Mouse (Mus musculus) gastrocnemius, adult 2 months (tissue): ENCODE measurements around the gene Tle2. TPM values are rescaled to one million over a fixed set of nuclear protein-coding genes. Genes with fewer than 3 reads are reported as not detected.

Source experiments
- DNase-seq: peaks from one replicate; pipeline ENCODE4 v3.0.0; 2022
- H3K27ac ChIP-seq: fragments of 200-600 bp; 2 replicates; pipeline ENCODE4 v1.8.1; 2022; ENCODE audit warnings: mild to moderate bottlenecking
- H3K4me3 ChIP-seq: fragments of 200-600 bp; 2 replicates; pipeline ENCODE4 v1.8.1; 2022; ENCODE audit warnings: mild to moderate bottlenecking, moderate library complexity
- CTCF ChIP-seq: fragments of 200-600 bp; IDR thresholded peaks from 2 replicates; pipeline ENCODE4 v1.8.1; 2022; ENCODE audit warnings: antibody characterized with exemption, mild to moderate bottlenecking, moderate library complexity
- intact Hi-C: fragments of 180-260 bp; cut with DNase I; formaldehyde crosslinking; loops from one replicate; pipeline ENCODE4 v1.15.1; 2025
- total RNA-seq, 2 experiments: library from RNA; stranded (reverse); gene quantifications; 2 replicates each; pipeline ENCODE4 v1.2.3; 2021

Tle2 gene
- total RNA-seq, 2 experiments from 2014 or later = 5.6 to 7.3 TPM

DNA sequence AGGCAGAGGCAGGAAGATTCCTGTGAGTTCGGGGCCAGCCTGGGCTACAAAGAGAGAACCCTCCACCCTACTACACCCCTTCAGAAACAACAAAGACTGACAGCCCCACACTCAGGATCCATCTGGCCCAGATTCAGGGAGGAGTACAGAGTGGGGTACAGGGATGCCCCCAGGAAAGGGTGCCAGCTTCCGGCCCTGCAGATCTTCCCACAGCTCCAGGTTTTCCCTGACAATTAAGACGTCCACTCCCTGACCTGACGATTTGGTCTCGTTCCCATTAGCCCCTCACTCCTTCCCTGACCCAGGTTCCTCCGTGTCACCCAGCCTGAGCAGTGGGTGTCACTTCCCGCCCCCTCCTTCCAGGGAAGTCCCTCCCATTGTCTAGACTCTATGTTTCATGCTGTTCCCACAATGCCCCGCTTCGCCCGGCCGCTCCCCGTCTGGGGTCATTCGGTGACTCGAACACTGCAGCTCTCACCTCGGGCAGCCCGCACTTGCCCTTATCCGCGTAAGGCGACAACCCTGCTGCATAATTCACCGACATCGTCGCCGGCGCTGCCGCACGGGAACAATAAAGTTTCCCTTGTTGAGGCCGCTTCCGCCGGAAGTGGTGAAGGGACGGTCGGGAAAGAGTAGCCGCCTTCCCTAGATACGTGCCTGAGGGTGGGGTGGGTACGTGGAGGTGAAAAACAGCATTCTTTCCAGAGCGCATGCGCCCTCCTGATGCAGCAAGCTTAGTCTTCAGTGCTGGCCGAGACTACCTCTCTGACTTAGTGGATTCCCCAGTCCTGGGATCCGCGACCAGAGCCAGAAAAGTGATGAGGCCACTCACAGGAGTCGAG, 52.9 kb downstream of the Tle2 start, which contains the start of gene Sirt6:
Gene Sirt6 (minus strand): TSS at position 804 of the 842 bp plus-strand sequence.
- DNase-seq = peak; percentile 95
- Histone ChIP-seq H3K27ac (peak within 1 kb of the TSS; percentile 89), H3K4me3 (peak within 1 kb of the TSS; percentile 88)
- intact Hi-C loops = loop anchor here (2.0 kb wide), 1 partner anchor 20 kb away; the partner anchor contains the start of gene BC025920
- no peak for TF ChIP-seq CTCF

DNA sequence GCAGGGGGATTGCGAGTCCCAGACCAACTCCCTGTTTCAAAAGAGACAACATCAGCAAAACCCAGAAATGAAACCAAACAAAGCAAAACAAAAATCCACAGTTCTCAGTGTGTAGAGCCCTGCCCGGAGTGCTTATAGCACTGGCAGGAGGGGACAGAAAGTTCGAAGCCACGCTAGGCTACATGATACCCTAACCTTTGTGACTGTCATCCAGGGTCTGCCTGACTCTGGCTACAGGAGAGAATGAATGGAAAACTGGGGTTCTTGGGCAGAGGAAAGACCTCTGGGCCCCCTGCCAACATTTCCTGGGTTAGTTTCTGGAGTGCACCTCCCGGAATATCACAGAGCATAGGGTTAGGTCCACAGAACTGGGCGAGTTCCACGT, 53.5 kb downstream of the Tle2 start:
- TF ChIP-seq CTCF = no peak
- H3K4me3 ChIP-seq = peak overlapping the region; percentile 88
- DNase-seq = peak; percentile 56
- peak overlapping the region; percentile 89 for H3K27ac ChIP-seq
- intact Hi-C loops = loop anchor here (2.0 kb wide), 1 partner anchor 21 kb away; the partner anchor contains the start of gene BC025920

DNA sequence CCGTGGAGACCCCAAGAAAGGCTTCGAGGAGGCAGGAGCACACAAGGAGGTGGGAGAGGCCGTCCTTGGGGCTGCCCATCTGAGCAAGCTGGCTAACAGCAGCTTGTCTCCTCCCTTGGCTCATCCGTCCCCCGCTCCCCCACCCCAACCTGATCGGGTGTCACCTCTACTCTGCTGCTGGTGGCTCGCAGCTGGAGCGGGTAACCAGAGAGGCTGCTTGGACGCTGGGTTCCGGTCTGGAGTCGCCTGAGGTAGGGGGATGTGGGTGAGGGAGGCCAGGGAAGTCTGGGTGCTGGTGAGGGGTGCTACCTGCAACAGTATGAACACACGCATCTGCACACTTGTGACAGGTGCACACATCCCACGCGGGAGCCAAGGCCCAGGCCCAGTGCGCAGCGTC, 54.0 kb downstream of the Tle2 start, which contains the start of gene Ankrd24:
Gene Ankrd24 (plus strand): TSS at position 151 of the 400 bp plus-strand sequence.
- TF ChIP-seq CTCF = no peak
- intact Hi-C loops = no loop called here
- Histone ChIP-seq H3K27ac (peak within 1 kb of the TSS; percentile 89), H3K4me3 (peak within 1 kb of the TSS; percentile 88)
- DNase-seq = peak; percentile 55

GRCm38 (mm10) chr10:81633253-81634099, 59.1 kb downstream of the Tle2 start:
- peak overlapping the region; percentile 59 for H3K27ac ChIP-seq

DNA sequence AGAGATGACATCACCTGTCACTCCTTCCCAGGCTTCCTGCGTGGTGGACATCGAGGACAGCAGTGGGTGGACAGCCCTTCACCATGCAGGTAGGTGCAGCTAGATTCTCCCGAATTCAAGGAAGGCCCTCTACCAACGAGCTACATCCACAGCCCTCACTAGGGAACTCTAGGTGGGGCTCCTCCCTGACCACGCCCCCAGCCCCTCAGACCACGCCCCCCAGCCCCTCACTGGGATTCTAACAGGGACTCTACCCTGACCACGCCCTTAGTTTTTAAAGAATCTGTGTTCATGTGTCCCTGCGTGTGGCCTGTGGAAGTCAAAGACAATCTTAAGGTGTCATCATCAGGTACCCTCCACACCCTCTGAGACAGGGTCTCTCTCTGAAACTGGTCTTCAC, 62.0 kb downstream of the Tle2 start:
- TF ChIP-seq CTCF = no peak
- Histone ChIP-seq H3K27ac (no peak overlapping the region), H3K4me3 (no peak overlapping the region)
- no peak for DNase-seq
- intact Hi-C loops = no loop called here

More at GRCm38 (mm10) chr10:81633253-81634099, 59.1 kb downstream of the Tle2 start:
- intact Hi-C loops = no loop called here
- DNase-seq = peak; percentile 84
- peak overlapping the region; percentile 73 for H3K4me3 ChIP-seq
- no peak for TF ChIP-seq CTCF

GRCm38 (mm10) chr10:81638101-81638500, 63.7 kb downstream of the Tle2 start:
- no peak for DNase-seq
- intact Hi-C loops = no loop called here
- Histone ChIP-seq H3K27ac (no peak overlapping the region), H3K4me3 (no peak overlapping the region)
- TF ChIP-seq CTCF = no peak

Other genes with a start within 250 kb of the Tle2 start
- under 1 TPM; 0.43 to 0.75 TPM for gene Tbxa2r, start 245.8 kb upstream of the Tle2 start, total RNA-seq
- gene Gipc3, start 231.3 kb upstream of the Tle2 start, total RNA-seq = 1 to 10 TPM in 1 of 2 experiments, under 1 TPM in 1; 0.69 to 1.3 TPM
- gene Hmg20b, start 224.1 kb upstream of the Tle2 start, total RNA-seq = 10 to 100 TPM; 22.9 to 28.2 TPM
- gene Mfsd12, start 217.1 kb upstream of the Tle2 start, total RNA-seq = 1 to 10 TPM; 2.2 to 3.3 TPM
- gene 4930404N11Rik, start 208.7 kb upstream of the Tle2 start, total RNA-seq = 1 to 10 TPM in 1 of 2 experiments, under 1 TPM in 1; 0.89 to 1.2 TPM
- gene Fzr1, start 196.0 kb upstream of the Tle2 start, total RNA-seq = 10 to 100 TPM; 14.0 to 18.8 TPM
- gene Dohh, start 190.1 kb upstream of the Tle2 start, total RNA-seq = 10 to 100 TPM; 38.1 to 39.8 TPM
- 1 to 10 TPM in 1 of 2 experiments, under 1 TPM in 1; 0.87 to 2.8 TPM for gene Gm48551, start 190.1 kb upstream of the Tle2 start, total RNA-seq
- 1 to 10 TPM in 1 of 2 experiments, under 1 TPM in 1; 0.84 to 1.0 TPM for gene Gm48552, start 185.6 kb upstream of the Tle2 start, total RNA-seq
- not detected for gene Smim24, start 181.5 kb upstream of the Tle2 start, total RNA-seq
- 100 to 1,000 TPM; 207 to 215 TPM for gene Nfic, start 118.9 kb upstream of the Tle2 start, total RNA-seq
- under 1 TPM in 1 of 2 experiments, not detected in 1; 0.17 TPM for gene Celf5, start 91.9 kb upstream of the Tle2 start, total RNA-seq
- 10 to 100 TPM; 38.3 to 44.8 TPM for gene Ncln, start 78.2 kb upstream of the Tle2 start, total RNA-seq
- 1 to 10 TPM in 1 of 2 experiments, under 1 TPM in 1; 0.97 to 1.2 TPM for gene S1pr4, start 74.4 kb upstream of the Tle2 start, total RNA-seq
- under 1 TPM; 0.26 to 0.53 TPM for gene Gna15, start 50.3 kb upstream of the Tle2 start, total RNA-seq
- gene Gna11, start 29.4 kb upstream of the Tle2 start, total RNA-seq = 10 to 100 TPM; 25.7 to 30.3 TPM
- 100 to 1,000 TPM; 847 to 871 TPM for gene Aes, start 15.1 kb upstream of the Tle2 start, total RNA-seq
- 1 to 10 TPM; 5.6 to 6.7 TPM for gene Tle6, start 26.5 kb downstream of the Tle2 start, total RNA-seq
- 1 to 10 TPM; 2.5 to 3.9 TPM for gene BC025920, start 31.7 kb downstream of the Tle2 start, total RNA-seq
- gene Sirt6, start 53.2 kb downstream of the Tle2 start, total RNA-seq = 1 to 10 TPM; 4.7 to 5.6 TPM
- gene Ankrd24, start 54.0 kb downstream of the Tle2 start, total RNA-seq = 10 to 100 TPM in 1 of 2 experiments, 1 to 10 TPM in 1; 6.8 to 10.5 TPM
- 1 to 10 TPM; 1.8 TPM for gene Gm10778, start 74.5 kb downstream of the Tle2 start, total RNA-seq
- gene Zfp433, start 130.3 kb downstream of the Tle2 start, total RNA-seq = 1 to 10 TPM; 3.9 to 5.7 TPM
- 1 to 10 TPM in 1 of 2 experiments, under 1 TPM in 1; 0.61 to 1.7 TPM for gene Gm3055, start 196.6 kb downstream of the Tle2 start, total RNA-seq
- gene Gm4767, start 237.6 kb downstream of the Tle2 start, total RNA-seq = 1 to 10 TPM in 1 of 2 experiments, under 1 TPM in 1; 0.89 to 1.0 TPM